In the genomic region with DNA sequence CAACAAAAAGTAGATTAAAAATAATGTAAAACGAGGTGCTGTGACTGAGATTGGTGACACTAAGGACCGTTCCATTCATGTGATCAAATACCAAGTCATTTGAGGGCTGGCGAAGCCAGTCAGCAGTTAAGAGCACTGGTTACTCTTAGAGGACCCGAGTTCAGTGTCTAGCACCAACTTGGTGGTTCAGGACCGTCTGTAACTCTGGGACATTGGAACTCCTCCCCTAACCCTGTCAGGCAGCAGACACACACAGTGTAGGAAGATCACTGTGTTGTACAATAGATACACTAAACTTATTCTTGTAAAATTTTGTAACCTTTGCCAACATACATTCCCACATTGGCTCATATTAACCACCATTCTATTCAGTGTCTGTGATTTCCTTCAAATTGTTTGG, we compare ENCODE assay signal across 8 mouse cellular contexts. TPM values are rescaled to one million over a fixed set of nuclear protein-coding genes. Genes with fewer than 3 reads are reported as not detected.
DNase-seq lines count a peak whose midpoint lies in the region; ATAC-seq and TF ChIP-seq lines count a peak whose summit lies in the region.

No protein-coding gene starts in this region.

- no peaks in the 10 kb centered on the region for H3K4me1 ChIP-seq in ES-Bruce4 (ENCODE audit: control insufficient read depth, insufficient read depth, low read length)
- peaks cover 14% of the 10 kb centered on the region for H3K4me1 ChIP-seq in forebrain, embryonic 12.5 days
- H3K4me1 ChIP-seq in liver, embryonic 14.5 days (replicated peaks; ENCODE audit: control insufficient read depth in 2 of 2, insufficient read depth in 2 of 2, low read length in 1 of 2), result peaks cover 0 to 10% of the 10 kb centered on the region in 2 experiments; a peak in 2 of 4 replicates

- peak overlapping the region; percentile 69 for H3K4me2 ChIP-seq in forebrain, embryonic 12.5 days
- peak overlapping the region; percentile 84 for H3K4me2 ChIP-seq in liver, embryonic 14.5 days (ENCODE audit: low read depth)

- H3K27ac ChIP-seq in gastrocnemius, adult 2 months, result peak overlapping the region; percentile 83
- H3K27ac ChIP-seq in ES-Bruce4 (ENCODE audit: insufficient read depth, low read length), result no peak overlapping the region
- no peak overlapping the region for H3K27ac ChIP-seq in forebrain, embryonic 12.5 days
- H3K27ac ChIP-seq in liver, embryonic 14.5 days, result no peak overlapping the region

- peak overlapping the region; percentile 78 for H3K4me3 ChIP-seq in gastrocnemius, adult 2 months
- H3K4me3 ChIP-seq in ES-Bruce4 (ENCODE audit: low read depth, low read length), result peak overlapping the region; percentile 98
- H3K4me3 ChIP-seq in forebrain, embryonic 12.5 days (replicated peaks), result peak overlapping the region; percentile 86
- H3K4me3 ChIP-seq in liver, embryonic 14.5 days (ENCODE audit: insufficient read depth in 1 of 2, low read depth in 2 of 2, low read length in 2 of 2), result peak overlapping the region; percentile 95 to 96

- no peak for TF ChIP-seq POLR2A in ES-Bruce4 (IDR thresholded peaks at IDR 0.05; ENCODE audit: insufficient read depth, low read length)

- peaks cover 19% of the 10 kb centered on the region for H3K36me3 ChIP-seq in ES-Bruce4 (ENCODE audit: control insufficient read depth, insufficient read depth, low read length, poor library complexity, severe bottlenecking)
- peaks cover 29% of the 10 kb centered on the region for H3K36me3 ChIP-seq in forebrain, embryonic 12.5 days (replicated peaks)
- peaks cover 14% of the 10 kb centered on the region; the same call in 1 of the 2 replicates for H3K36me3 ChIP-seq in liver, embryonic 14.5 days (replicated peaks; ENCODE audit: control insufficient read depth, insufficient read depth, low read depth)

- peak; percentile 57; the same call in 1 of the 2 replicates for ATAC-seq in forebrain, embryonic 12.5 days (ENCODE audit: low FRiP score)
- peak; percentile 53; the same call in 1 of the 2 replicates for ATAC-seq in liver, embryonic 14.5 days (ENCODE audit: insufficient read depth)

- no peak for TF ChIP-seq CTCF in gastrocnemius, adult 2 months (IDR thresholded peaks at IDR 0.05)
- TF ChIP-seq CTCF in ES-Bruce4 (IDR thresholded peaks at IDR 0.05; ENCODE audit: low read depth, low read length), result no peak
- no peak for TF ChIP-seq CTCF in liver, embryonic 14.5 days (IDR thresholded peaks at IDR 0.05; ENCODE audit: low read depth)

- H3K9ac ChIP-seq in ES-Bruce4 (ENCODE audit: low read depth, poor library complexity, severe bottlenecking), result peak overlapping the region; percentile 99
- H3K9ac ChIP-seq in forebrain, embryonic 12.5 days, result peak overlapping the region; percentile 92
- peak overlapping the region; percentile 94 for H3K9ac ChIP-seq in liver, embryonic 14.5 days (replicated peaks)

- DNase-seq in gastrocnemius, adult 2 months, result no peak
- DNase-seq in gastrocnemius, postnatal 25 days, result no peak
- no peak for DNase-seq in liver, embryonic 14.5 days (ENCODE audit: low read depth in 3 of 3, low spot score in 3 of 3)
- no peak for DNase-seq in right cerebral cortex, adult 2 months (ENCODE audit: low spot score in 2 of 2)
- no peak for DNase-seq in testis, postnatal 10 days (ENCODE audit: low spot score)
- no peak for DNase-seq in kidney, adult 8-10 months

- intact Hi-C loops in gastrocnemius, adult 2 months (cut with DNase I), result no loop called here

- H3K9me3 ChIP-seq in ES-Bruce4 (replicated peaks; ENCODE audit: control insufficient read depth, insufficient read depth, low read length, poor library complexity, severe bottlenecking), result no peaks in the 10 kb centered on the region
- H3K9me3 ChIP-seq in forebrain, embryonic 12.5 days, result no peaks in the 10 kb centered on the region
- no peaks in the 10 kb centered on the region for H3K9me3 ChIP-seq in liver, embryonic 14.5 days (ENCODE audit: control insufficient read depth, low read length)

- whole genome bisulfite sequencing in forebrain, embryonic 12.5 days, result 16% methylated on average over 5 of the region's 5 CpGs
- WGBS in liver, embryonic 14.5 days (ENCODE audit: insufficient replicate concordance), result 13% methylated on average over 5 of the region's 5 CpGs

- no peaks in the 10 kb centered on the region for H3K27me3 ChIP-seq in ES-Bruce4 (ENCODE audit: control insufficient read depth, insufficient read depth, low read length, poor library complexity, severe bottlenecking)
- no peaks in the 10 kb centered on the region for H3K27me3 ChIP-seq in forebrain, embryonic 12.5 days
- H3K27me3 ChIP-seq in liver, embryonic 14.5 days (ENCODE audit: control insufficient read depth, insufficient read depth, low read length), result no peaks in the 10 kb centered on the region

- no peak for TF ChIP-seq EP300 in ES-Bruce4 (IDR thresholded peaks at IDR 0.05; ENCODE audit: insufficient read depth, low read depth, low read length)
- TF ChIP-seq EP300 in liver, embryonic 14.5 days (IDR thresholded peaks at IDR 0.05; ENCODE audit: low read depth), result no peak

RNA-seq across cellular contexts. Expression of gene Gcfc2, which starts 0.8 kb away (rescaled TPM):
- 1 to 10 TPM; 3.0 to 3.6 TPM for total RNA-seq in gastrocnemius, adult 2 months (2021)
- total RNA-seq in gastrocnemius, postnatal 25 days (2021), result 1 to 10 TPM; 2.7 to 3.5 TPM
- 27.8 and 31.6 TPM in 2 replicates for polyA plus RNA-seq in ES-Bruce4 (2011; ENCODE audit: insufficient read depth, insufficient read length, low read depth, missing spikeins)
- polyA plus RNA-seq in forebrain, embryonic 12.5 days (2016; fragmentation: Nextera tagmentation; extraction: Ambion mirVana), result 15.0 and 15.4 TPM in 2 replicates
- 2.7 and 4.3 TPM in 2 replicates for polyA plus RNA-seq in liver, embryonic 14.5 days (2012; rRNA removed)
- 2.5 and 3.1 TPM in 2 replicates for polyA plus RNA-seq in liver, embryonic 14.5 days (2014; fragmentation: Nextera tagmentation; extraction: Ambion mirVana)

RNA-seq across cellular contexts. Expression of gene Mrpl19, which starts 41.5 kb away (rescaled TPM):
- total RNA-seq in gastrocnemius, adult 2 months (2021), result 10 to 100 TPM; 16.2 to 25.5 TPM
- 10 to 100 TPM; 21.0 to 22.6 TPM for total RNA-seq in gastrocnemius, postnatal 25 days (2021)
- polyA plus RNA-seq in ES-Bruce4 (2011; ENCODE audit: insufficient read depth, insufficient read length, low read depth, missing spikeins), result 20.9 and 26.3 TPM in 2 replicates
- polyA plus RNA-seq in forebrain, embryonic 12.5 days (2016; fragmentation: Nextera tagmentation; extraction: Ambion mirVana), result 50.2 and 50.3 TPM in 2 replicates
- 3.2 and 5.6 TPM in 2 replicates for polyA plus RNA-seq in liver, embryonic 14.5 days (2012; rRNA removed)
- 18.8 and 19.4 TPM in 2 replicates for polyA plus RNA-seq in liver, embryonic 14.5 days (2014; fragmentation: Nextera tagmentation; extraction: Ambion mirVana)
